Mouse (Mus musculus) neural tube, embryonic 15.5 days (tissue): ENCODE measurements at regions not wholly inside any gene's neighbourhood (a gene's known extent, or its start where the extent isn't known, plus 50 kb on each side); places are given as distances from the start of the nearest gene placed in this dataset.

Experiments used
- ATAC-seq: fragments of 200-750 bp; cut with Nextera tagmentation; 2 replicates; pipeline ENCODE4 v1.8.0; 2017; ENCODE audit warnings: mild to moderate bottlenecking, moderate TSS enrichment, moderate library complexity; ENCODE audit not compliant: low FRiP score
- H3K27ac ChIP-seq: fragments of 300-500 bp; sonication (generic); replicated peaks from 2 replicates; pipeline ENCODE4 v1.5.1; 2015; ENCODE audit warnings: mild to moderate bottlenecking, inconsistent platforms
- H3K27me3 ChIP-seq: fragments of 300-500 bp; sonication (generic); replicated peaks from 2 replicates; pipeline ENCODE4 v1.6.1; 2015; ENCODE audit warnings: inconsistent platforms
- H3K36me3 ChIP-seq: fragments of 300-500 bp; sonication (generic); 2 replicates; pipeline ENCODE4 v1.6.1; 2015; ENCODE audit warnings: inconsistent platforms
- H3K4me1 ChIP-seq: fragments of 300-500 bp; sonication (generic); 2 replicates; pipeline ENCODE4 v1.6.1; 2015; ENCODE audit warnings: inconsistent platforms
- H3K4me2 ChIP-seq: fragments of 300-500 bp; sonication (generic); 2 replicates; pipeline ENCODE4 v1.6.1; 2015; ENCODE audit warnings: inconsistent platforms, mild to moderate bottlenecking, moderate library complexity
- H3K4me3 ChIP-seq: fragments of 300-500 bp; sonication (generic); replicated peaks from 2 replicates; pipeline ENCODE4 v1.5.1; 2015; ENCODE audit warnings: mild to moderate bottlenecking, inconsistent platforms
- H3K9ac ChIP-seq: fragments of 300-500 bp; sonication (generic); replicated peaks from 2 replicates; pipeline ENCODE4 v1.6.1; 2015; ENCODE audit warnings: mild to moderate bottlenecking, inconsistent platforms
- H3K9me3 ChIP-seq: fragments of 300-500 bp; sonication (generic); replicated peaks from 2 replicates; pipeline ENCODE4 v1.6.1; 2016; ENCODE audit warnings: inconsistent platforms
- WGBS: fragments of 180-500 bp; shearing (Covaris S2); methylation state at CpG from one replicate; pipeline ENCODE4 v1.1.7; 2015; ENCODE audit warnings: mixed read lengths; 5-methylcytosine and 5-hydroxymethylcytosine counted together

- H3K4me3 ChIP-seq = no peak overlapping the region
- H3K27me3 ChIP-seq = no peaks in the 10 kb centered on the region
- H3K27ac ChIP-seq = peak overlapping the region; percentile 13; the same call in 1 of the 2 replicates
- no peaks in the 10 kb centered on the region for H3K9me3 ChIP-seq
- no peak for ATAC-seq
- H3K4me2 ChIP-seq = no peak overlapping the region
- 47% methylated on average over 7 of the region's 7 CpGs for WGBS
- H3K9ac ChIP-seq = no peak overlapping the region
- H3K4me1 ChIP-seq = peaks cover 17% of the 10 kb centered on the region
- no peaks in the 10 kb centered on the region for H3K36me3 ChIP-seq
Measured at GRCm38 (mm10) chr14:68447240-68447923, 846.7 kb downstream of the Synb start.

- Histone ChIP-seq H3K4me1 (peaks cover 5% of the 10 kb centered on the region; the same call in 1 of the 2 replicates), H3K36me3 (no peaks in the 10 kb centered on the region), H3K9me3 (no peaks in the 10 kb centered on the region), H3K4me3 (no peak overlapping the region), H3K27ac (no peak overlapping the region), H3K9ac (no peak overlapping the region), H3K4me2 (peak overlapping the region; percentile 11; the same call in 1 of the 2 replicates), H3K27me3 (no peaks in the 10 kb centered on the region)
- whole genome bisulfite sequencing = 41% methylated on average over 9 of the region's 9 CpGs
- ATAC-seq = no peak
Measured at GRCm38 (mm10) chr14:68433326-68433725, 860.8 kb downstream of the Synb start.

GRCm38 (mm10) chr14:68432111-68432510, 862.0 kb downstream of the Synb start:
- ATAC-seq = no peak
- no peaks in the 10 kb centered on the region for H3K27me3 ChIP-seq
- peaks cover 5% of the 10 kb centered on the region; the same call in 1 of the 2 replicates for H3K4me1 ChIP-seq
- H3K4me2 ChIP-seq = no peak overlapping the region
- no peaks in the 10 kb centered on the region for H3K36me3 ChIP-seq
- no peak overlapping the region for H3K9ac ChIP-seq
- no peak overlapping the region for H3K4me3 ChIP-seq
- WGBS = 77% methylated on average over 2 of the region's 2 CpGs
- H3K27ac ChIP-seq = no peak overlapping the region
- no peaks in the 10 kb centered on the region for H3K9me3 ChIP-seq

- Histone ChIP-seq H3K4me3 (no peak overlapping the region), H3K4me2 (no peak overlapping the region), H3K4me1 (no peaks in the 10 kb centered on the region), H3K9me3 (no peaks in the 10 kb centered on the region), H3K27me3 (no peaks in the 10 kb centered on the region), H3K9ac (no peak overlapping the region), H3K36me3 (no peaks in the 10 kb centered on the region), H3K27ac (no peak overlapping the region)
- WGBS = 90% methylated on average over 1 of the region's 1 CpGs
- ATAC-seq = no peak
Measured at GRCm38 (mm10) chr14:68427235-68427634, 866.9 kb downstream of the Synb start.

GRCm38 (mm10) chr14:68392440-68392839, 901.7 kb downstream of the Synb start:
- 87% methylated on average over 1 of the region's 1 CpGs for WGBS
- ATAC-seq = no peak
- no peaks in the 10 kb centered on the region for H3K36me3 ChIP-seq
- no peaks in the 10 kb centered on the region for H3K4me1 ChIP-seq
- no peaks in the 10 kb centered on the region for H3K27me3 ChIP-seq
- no peak overlapping the region for H3K9ac ChIP-seq
- H3K27ac ChIP-seq = no peak overlapping the region
- H3K9me3 ChIP-seq = no peaks in the 10 kb centered on the region
- H3K4me2 ChIP-seq = no peak overlapping the region
- H3K4me3 ChIP-seq = no peak overlapping the region

- no peak overlapping the region for H3K9ac ChIP-seq
- no peaks in the 10 kb centered on the region for H3K9me3 ChIP-seq
- no peak for ATAC-seq
- H3K27me3 ChIP-seq = no peaks in the 10 kb centered on the region
- no peak overlapping the region for H3K27ac ChIP-seq
- no peak overlapping the region for H3K4me2 ChIP-seq
- no peaks in the 10 kb centered on the region for H3K36me3 ChIP-seq
- no peaks in the 10 kb centered on the region for H3K4me1 ChIP-seq
- 27% methylated on average over 3 of the region's 3 CpGs for WGBS
- no peak overlapping the region for H3K4me3 ChIP-seq
Measured at GRCm38 (mm10) chr14:68391875-68392274, 902.2 kb downstream of the Synb start.

- H3K4me2 ChIP-seq = no peak overlapping the region
- no peak overlapping the region for H3K9ac ChIP-seq
- H3K27me3 ChIP-seq = no peaks in the 10 kb centered on the region
- H3K36me3 ChIP-seq = no peaks in the 10 kb centered on the region
- peak overlapping the region; percentile 48 for H3K27ac ChIP-seq
- H3K4me3 ChIP-seq = no peak overlapping the region
- H3K4me1 ChIP-seq = peaks cover 7% of the 10 kb centered on the region; the same call in 1 of the 2 replicates
- no peak for ATAC-seq
- WGBS = 48% methylated on average over 7 of the region's 7 CpGs
- no peaks in the 10 kb centered on the region for H3K9me3 ChIP-seq
Measured at GRCm38 (mm10) chr14:68381741-68382140, 912.4 kb downstream of the Synb start.

GRCm38 (mm10) chr14:68367696-68368095, 926.4 kb downstream of the Synb start:
- Histone ChIP-seq H3K9me3 (no peaks in the 10 kb centered on the region), H3K4me2 (no peak overlapping the region), H3K27me3 (no peaks in the 10 kb centered on the region), H3K4me1 (no peaks in the 10 kb centered on the region; the same call in 1 of the 2 replicates), H3K36me3 (no peaks in the 10 kb centered on the region), H3K27ac (no peak overlapping the region), H3K4me3 (no peak overlapping the region), H3K9ac (no peak overlapping the region)
- ATAC-seq = no peak
- 50% methylated on average over 5 of the region's 5 CpGs for WGBS

- H3K27me3 ChIP-seq = no peaks in the 10 kb centered on the region
- H3K4me1 ChIP-seq = peaks cover 8% of the 10 kb centered on the region
- no peaks in the 10 kb centered on the region for H3K36me3 ChIP-seq
- no peak overlapping the region for H3K27ac ChIP-seq
- no peak for ATAC-seq
- H3K9ac ChIP-seq = no peak overlapping the region
- H3K4me2 ChIP-seq = no peak overlapping the region
- WGBS = 63% methylated on average over 2 of the region's 2 CpGs
- no peaks in the 10 kb centered on the region for H3K9me3 ChIP-seq
- no peak overlapping the region for H3K4me3 ChIP-seq
Measured at GRCm38 (mm10) chr14:68363892-68364291, 930.2 kb downstream of the Synb start.

- H3K9me3 ChIP-seq = no peaks in the 10 kb centered on the region
Measured at GRCm38 (mm10) chr14:68361998-68362397, 932.1 kb downstream of the Synb start.

GRCm38 (mm10) chr14:68361481-68361880, 932.6 kb downstream of the Synb start:
- peaks cover 9% of the 10 kb centered on the region for H3K4me1 ChIP-seq
- H3K9me3 ChIP-seq = no peaks in the 10 kb centered on the region
- H3K4me3 ChIP-seq = no peak overlapping the region
- H3K36me3 ChIP-seq = no peaks in the 10 kb centered on the region
- no peak for ATAC-seq
- WGBS = 36% methylated on average over 6 of the region's 6 CpGs
- H3K27ac ChIP-seq = no peak overlapping the region
- no peak overlapping the region for H3K9ac ChIP-seq
- H3K4me2 ChIP-seq = no peak overlapping the region
- no peaks in the 10 kb centered on the region for H3K27me3 ChIP-seq

More at GRCm38 (mm10) chr14:68361998-68362397, 932.1 kb downstream of the Synb start:
- WGBS = 31% methylated on average over 7 of the region's 7 CpGs
- no peak overlapping the region for H3K9ac ChIP-seq
- no peaks in the 10 kb centered on the region for H3K27me3 ChIP-seq
- H3K4me2 ChIP-seq = no peak overlapping the region
- no peak overlapping the region for H3K27ac ChIP-seq
- H3K36me3 ChIP-seq = no peaks in the 10 kb centered on the region
- no peak for ATAC-seq
- H3K4me3 ChIP-seq = no peak overlapping the region
- peaks cover 8% of the 10 kb centered on the region for H3K4me1 ChIP-seq

GRCm38 (mm10) chr14:68356396-68356795, 937.7 kb downstream of the Synb start:
- H3K9ac ChIP-seq = no peak overlapping the region
- 66% methylated on average over 7 of the region's 7 CpGs for WGBS
- no peak overlapping the region; the same call in 1 of the 2 replicates for H3K27ac ChIP-seq
- ATAC-seq = no peak; the same call in 1 of the 2 replicates
- H3K4me3 ChIP-seq = no peak overlapping the region
- no peaks in the 10 kb centered on the region for H3K36me3 ChIP-seq
- no peak overlapping the region for H3K4me2 ChIP-seq
- peaks cover 17% of the 10 kb centered on the region for H3K4me1 ChIP-seq
- no peaks in the 10 kb centered on the region for H3K27me3 ChIP-seq
- no peaks in the 10 kb centered on the region for H3K9me3 ChIP-seq
